Comparison of ENCODE assay signal across 13 mouse cellular contexts in genomic region chr7:122329588-122329987, GRCm38 (mm10). TPM values are rescaled to one million over a fixed set of nuclear protein-coding genes. Genes with fewer than 3 reads are reported as not detected.
DNase-seq lines count a peak whose midpoint lies in the region; ATAC-seq lines count a peak whose summit lies in the region.
"Had no signal": no experiment of that assay in that cellular context is flagged by ENCODE, and none has a peak within 500 bp of the region (broad histone marks: within the 10 kb centered on the region; RNA-seq: fewer than 3 reads in every experiment).

No protein-coding gene starts in this region.

- DNase-seq in frontal cortex, postnatal 36 days (ENCODE audit: low spot score in 2 of 2), result no peak
- peak; percentile 87 for DNase-seq in 416B (ENCODE audit: low read depth)
- peak; percentile 57 for DNase-seq in cerebellum, adult 8-10 months
- DNase-seq in kidney, postnatal 25 days, result no peak
- no peak for DNase-seq in kidney, adult 11 months
- DNase-seq in embryo, embryonic 11 days, result no peak
- DNase-seq: adrenal gland, adult 8-10 months; kidney, postnatal 10 days; liver, postnatal 0 days; thymus, adult 2 months had no signal

- ATAC-seq in frontal cortex, adult (ENCODE audit: low TSS enrichment), result 0 out of 2 replicates have a peak, but pooled peaks have one; percentile 32
- peak; percentile 74 for ATAC-seq in megakaryocyte, adult 5-6 weeks (ENCODE audit: poor library complexity, severe bottlenecking)
- ATAC-seq: forebrain, embryonic 16.5 days; liver, postnatal 0 days had no signal

RNA-seq across cellular contexts. Expression of gene Prkcb, which starts 41.0 kb away (rescaled TPM):
- total RNA-seq in megakaryocyte, adult 5-6 weeks (2015), result 131 and 135 TPM in 2 replicates
- 85.9 and 96.3 TPM in 2 replicates for total RNA-seq in megakaryocyte, adult 5-6 weeks (2017)

Comparison
In these comparisons a context has a peak if more than half of its experiments do, and no peak if none do; other contexts are left out.
1. DNase-seq: peak in 416B (single experiment) and cerebellum, adult 8-10 months (single experiment); none in frontal cortex, postnatal 36 days (0 of 2), kidney, postnatal 25 days (0 of 2), kidney, adult 11 months (single experiment) and embryo, embryonic 11 days (single experiment).